Mouse (Mus musculus) olfactory bulb, adult 2 months (tissue): ENCODE measurements around the gene Gm10715.
"Not testable (repeated sequence)": the region's sequence is repeated elsewhere in the genome, so short reads cannot be mapped to it uniquely, and the experiment has no call there.

ENCODE experiments used
- CTCF ChIP-seq: fragments of 200-500 bp; IDR thresholded peaks from 2 replicates; pipeline ENCODE4 v1.5.1; 2012; ENCODE audit warnings: low read depth, mild to moderate bottlenecking, low read length, moderate library complexity; ENCODE audit not compliant: insufficient read depth
- POLR2A ChIP-seq: fragments of 200-500 bp; IDR thresholded peaks from 2 replicates; pipeline ENCODE4 v1.6.1; 2012; ENCODE audit warnings: mild to moderate bottlenecking, low read depth, low read length, moderate library complexity; ENCODE audit not compliant: insufficient read depth

- not testable (repeated sequence) for TF ChIP-seq CTCF, POLR2A
These were observed 34.6 kb upstream of the Gm10715 start for GRCm38 (mm10) chr9:3001948-3002659.
